Mouse (Mus musculus) neural tube, embryonic 13.5 days (tissue): Measurements from ENCODE around the gene Gm11034. TPM values are rescaled to one million over a fixed set of nuclear protein-coding genes. Genes with fewer than 3 reads are reported as not detected.

ENCODE experiments used
- ATAC-seq: fragments of 200-750 bp; cut with Nextera tagmentation; 2 replicates; pipeline ENCODE4 v1.8.0; 2017; ENCODE audit warnings: low read depth, mild to moderate bottlenecking, moderate TSS enrichment, moderate library complexity
- H3K27ac ChIP-seq: fragments of 300-500 bp; sonication (generic); replicated peaks from 2 replicates; pipeline ENCODE4 v1.5.1; 2015; ENCODE audit warnings: moderate library complexity, mild to moderate bottlenecking, inconsistent platforms
- H3K27me3 ChIP-seq: fragments of 300-500 bp; sonication (generic); 2 replicates; pipeline ENCODE4 v1.6.1; 2015; ENCODE audit warnings: mild to moderate bottlenecking, inconsistent platforms
- H3K36me3 ChIP-seq: fragments of 300-500 bp; sonication (generic); 2 replicates; pipeline ENCODE4 v1.6.1; 2015; ENCODE audit warnings: mild to moderate bottlenecking, inconsistent platforms
- H3K4me1 ChIP-seq: fragments of 300-500 bp; sonication (generic); replicated peaks from 2 replicates; pipeline ENCODE4 v1.6.1; 2015; ENCODE audit warnings: inconsistent platforms
- H3K4me2 ChIP-seq: fragments of 300-500 bp; sonication (generic); 2 replicates; pipeline ENCODE4 v1.6.1; 2015; ENCODE audit warnings: inconsistent platforms, mild to moderate bottlenecking, moderate library complexity
- H3K4me3 ChIP-seq: fragments of 300-500 bp; sonication (generic); 2 replicates; pipeline ENCODE4 v1.5.1; 2015; ENCODE audit warnings: mild to moderate bottlenecking, inconsistent platforms
- H3K9ac ChIP-seq: fragments of 300-500 bp; sonication (generic); 2 replicates; pipeline ENCODE4 v1.6.1; 2015; ENCODE audit warnings: moderate library complexity, mild to moderate bottlenecking, inconsistent platforms
- H3K9me3 ChIP-seq: fragments of 300-500 bp; sonication (generic); 2 replicates; pipeline ENCODE4 v1.6.1; 2016; ENCODE audit warnings: inconsistent platforms
- whole genome bisulfite sequencing: fragments of 180-500 bp; shearing (Covaris S2); methylation state at CpG from one replicate; pipeline ENCODE4 v1.1.7; 2015; 5-methylcytosine and 5-hydroxymethylcytosine counted together
- polyA plus RNA-seq: library from polyadenylated mRNA; unstranded; fragments of >200 nt; fragmentation: Nextera tagmentation; extraction: Ambion mirVana; gene quantifications from 2 replicates; pipeline ENCODE4 v1.2.1, GENCODE M21; 2015

Gene Gm11034
- polyA plus RNA-seq, result not detected in 2 replicates

DNA sequence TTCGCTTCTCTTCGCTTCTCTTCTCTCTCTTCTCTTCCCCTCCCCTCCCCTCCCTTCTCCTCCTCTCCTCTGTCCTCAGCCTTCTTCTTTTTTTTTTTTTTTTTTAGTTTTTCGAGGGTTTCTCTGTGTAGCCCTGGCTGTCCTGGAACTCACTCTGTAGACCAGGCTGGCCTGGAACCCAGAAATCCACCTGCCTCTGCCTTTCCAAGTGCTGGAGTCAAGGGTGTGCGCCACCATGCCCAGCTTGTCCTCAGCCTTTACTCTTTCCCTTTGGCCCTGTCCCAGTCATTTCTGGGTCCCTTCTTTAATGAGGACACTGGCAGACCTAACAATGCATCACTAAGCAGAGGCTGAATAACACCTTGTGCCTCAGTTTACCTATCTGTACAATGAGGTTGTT, at the start of gene Gm11034:
Gm11034 (minus strand) TSS at position 101 of the 400 bp plus-strand sequence.
- no peak within 1 kb of the TSS for H3K4me2 ChIP-seq
- no peak within 1 kb of the TSS for H3K4me3 ChIP-seq
- H3K9me3 ChIP-seq, result no peaks in the 10 kb centered on the region
- WGBS, result 77% methylated on average over 4 of the region's 4 CpGs
- H3K36me3 ChIP-seq, result no peaks in the 10 kb centered on the region
- no peak for ATAC-seq
- H3K9ac ChIP-seq, result no peak within 1 kb of the TSS
- H3K27me3 ChIP-seq, result peaks cover 36% of the 10 kb centered on the region
- H3K27ac ChIP-seq, result no peak within 1 kb of the TSS
- H3K4me1 ChIP-seq, result no peaks in the 10 kb centered on the region

DNA sequence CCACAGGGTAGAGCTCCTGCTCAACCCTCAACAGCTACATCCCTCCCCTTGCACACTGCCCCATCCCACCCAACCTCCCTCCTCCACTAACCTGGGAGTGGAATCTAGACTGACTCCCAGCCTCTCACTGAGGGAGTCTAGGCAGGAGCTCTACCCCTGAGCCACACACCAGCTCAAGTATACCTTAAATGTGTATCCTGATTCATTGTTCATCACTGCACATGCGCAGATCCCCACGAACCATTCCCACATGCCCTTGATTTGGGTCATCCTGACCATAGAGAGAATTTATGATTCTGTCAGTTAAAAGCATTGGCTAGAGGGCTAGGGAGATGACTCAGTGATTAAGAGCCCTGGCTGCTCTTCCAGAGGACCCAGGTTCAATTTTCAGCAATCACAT, 49.3 kb upstream of the Gm11034 start:
- H3K4me2 ChIP-seq, result no peak overlapping the region
- H3K27ac ChIP-seq, result no peak overlapping the region
- 76% methylated on average over 2 of the region's 2 CpGs for WGBS
- ATAC-seq, result no peak
- H3K27me3 ChIP-seq, result no peaks in the 10 kb centered on the region
- peaks cover 6% of the 10 kb centered on the region; the same call in 1 of the 2 replicates for H3K4me1 ChIP-seq
- H3K9me3 ChIP-seq, result no peaks in the 10 kb centered on the region
- no peak overlapping the region for H3K4me3 ChIP-seq
- no peaks in the 10 kb centered on the region for H3K36me3 ChIP-seq
- H3K9ac ChIP-seq, result no peak overlapping the region

DNA sequence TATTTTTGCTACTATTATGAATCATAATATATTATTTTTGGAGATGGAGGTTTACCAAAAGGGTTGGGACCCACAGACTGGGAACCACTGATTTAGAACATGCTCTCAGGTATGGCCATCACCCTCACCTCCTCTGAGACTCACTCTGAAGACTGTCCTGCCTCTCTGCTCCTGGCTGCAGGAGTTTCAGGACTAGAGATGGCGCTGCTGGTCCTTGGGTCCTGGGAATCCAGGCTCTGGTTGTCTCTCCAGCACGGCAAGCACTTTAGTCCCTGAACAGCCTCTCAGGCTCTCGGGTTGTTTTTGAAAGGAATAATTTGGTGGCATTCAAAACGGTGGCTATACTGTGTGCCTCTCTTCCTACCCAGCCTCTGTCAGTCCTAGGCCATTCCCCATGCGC, 48.4 kb upstream of the Gm11034 start:
- Histone ChIP-seq H3K4me3 (no peak overlapping the region), H3K4me2 (no peak overlapping the region), H3K9ac (no peak overlapping the region), H3K27ac (no peak overlapping the region), H3K4me1 (peaks cover 6% of the 10 kb centered on the region; the same call in 1 of the 2 replicates), H3K27me3 (no peaks in the 10 kb centered on the region), H3K36me3 (0 out of 2 replicates have a peak, but pooled peaks cover 4% of the 10 kb centered on the region), H3K9me3 (no peaks in the 10 kb centered on the region)
- 54% methylated on average over 5 of the region's 5 CpGs for WGBS
- no peak for ATAC-seq

DNA sequence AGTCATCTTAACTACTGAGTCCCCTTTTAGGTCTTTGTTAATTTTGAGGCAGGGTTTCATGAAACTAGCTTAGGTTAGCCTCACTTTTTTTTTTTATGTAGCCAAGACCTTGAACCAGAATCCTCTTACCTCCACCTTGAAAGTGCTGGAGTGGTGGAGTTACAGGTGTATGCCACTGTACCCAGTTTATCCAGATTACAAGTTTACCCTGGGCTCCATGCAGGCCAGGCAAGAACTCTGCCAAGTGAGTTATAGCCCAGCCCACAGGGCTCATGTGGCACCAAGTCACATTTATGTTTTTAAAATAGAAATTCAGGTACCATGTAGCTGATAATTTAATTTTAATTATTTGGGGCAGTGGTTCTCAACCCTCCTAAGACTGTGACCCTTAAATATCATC, 48.0 kb upstream of the Gm11034 start:
- H3K27ac ChIP-seq, result no peak overlapping the region
- H3K9ac ChIP-seq, result no peak overlapping the region
- peaks cover 6% of the 10 kb centered on the region; the same call in 1 of the 2 replicates for H3K4me1 ChIP-seq
- H3K4me2 ChIP-seq, result no peak overlapping the region
- no peak overlapping the region for H3K4me3 ChIP-seq
- peaks cover 7% of the 10 kb centered on the region; the same call in 1 of the 2 replicates for H3K36me3 ChIP-seq
- no peaks in the 10 kb centered on the region for H3K27me3 ChIP-seq
- H3K9me3 ChIP-seq, result no peaks in the 10 kb centered on the region
- ATAC-seq, result no peak

DNA sequence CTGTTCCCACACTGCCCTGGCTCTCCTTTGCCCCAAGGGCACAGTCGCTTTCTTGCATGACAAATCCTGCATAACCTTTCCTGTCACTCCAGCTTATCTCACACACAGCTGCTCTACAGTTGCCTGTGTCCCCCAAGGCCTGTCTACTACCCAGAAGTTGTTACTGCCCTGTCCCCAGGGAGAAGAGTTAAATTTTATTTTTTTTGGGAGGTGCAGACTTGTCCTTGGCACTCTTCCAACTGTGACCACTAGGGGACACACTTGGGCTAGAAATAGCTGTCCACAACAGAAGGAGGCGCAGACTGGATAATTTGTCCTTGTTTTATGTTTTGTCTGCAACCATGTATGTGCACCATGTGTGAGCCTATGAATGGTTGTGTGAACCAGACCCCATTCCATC, 47.6 kb upstream of the Gm11034 start:
- no peaks in the 10 kb centered on the region for H3K27me3 ChIP-seq
- H3K36me3 ChIP-seq, result peaks cover 8% of the 10 kb centered on the region
- peak; percentile 57; the same call in 1 of the 2 replicates for ATAC-seq
- no peak overlapping the region for H3K27ac ChIP-seq
- no peak overlapping the region for H3K4me3 ChIP-seq
- no peak overlapping the region for H3K4me2 ChIP-seq
- 25% methylated on average over 2 of the region's 2 CpGs for WGBS
- H3K4me1 ChIP-seq, result peaks cover 6% of the 10 kb centered on the region; the same call in 1 of the 2 replicates
- H3K9me3 ChIP-seq, result no peaks in the 10 kb centered on the region
- no peak overlapping the region for H3K9ac ChIP-seq

DNA sequence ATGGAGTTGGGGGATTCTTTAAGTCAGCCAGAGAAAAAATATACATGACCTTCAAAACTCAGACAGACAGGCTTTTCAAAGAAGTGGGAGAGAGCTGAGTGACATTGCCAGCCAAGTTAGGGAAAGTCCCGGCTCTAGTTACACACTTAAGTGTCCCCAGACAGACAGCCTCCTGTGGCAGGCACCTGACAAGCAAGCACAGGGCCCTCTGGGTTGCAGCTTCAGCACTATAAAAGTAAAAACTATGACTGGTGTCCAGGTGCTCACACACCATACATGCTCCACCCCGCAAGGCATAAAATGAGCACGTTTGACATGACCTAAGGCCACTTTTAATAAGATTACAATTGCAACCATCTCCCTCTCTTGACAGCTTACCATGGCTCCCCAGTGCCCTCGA, 47.1 kb upstream of the Gm11034 start:
- Histone ChIP-seq H3K4me1 (peaks cover 6% of the 10 kb centered on the region; the same call in 1 of the 2 replicates), H3K9me3 (no peaks in the 10 kb centered on the region), H3K4me2 (no peak overlapping the region), H3K9ac (no peak overlapping the region), H3K4me3 (no peak overlapping the region), H3K27ac (no peak overlapping the region), H3K36me3 (peaks cover 12% of the 10 kb centered on the region), H3K27me3 (no peaks in the 10 kb centered on the region)
- ATAC-seq, result 0 out of 2 replicates have a peak, but pooled peaks have one; percentile 19
- WGBS, result 55% methylated on average over 4 of the region's 4 CpGs

DNA sequence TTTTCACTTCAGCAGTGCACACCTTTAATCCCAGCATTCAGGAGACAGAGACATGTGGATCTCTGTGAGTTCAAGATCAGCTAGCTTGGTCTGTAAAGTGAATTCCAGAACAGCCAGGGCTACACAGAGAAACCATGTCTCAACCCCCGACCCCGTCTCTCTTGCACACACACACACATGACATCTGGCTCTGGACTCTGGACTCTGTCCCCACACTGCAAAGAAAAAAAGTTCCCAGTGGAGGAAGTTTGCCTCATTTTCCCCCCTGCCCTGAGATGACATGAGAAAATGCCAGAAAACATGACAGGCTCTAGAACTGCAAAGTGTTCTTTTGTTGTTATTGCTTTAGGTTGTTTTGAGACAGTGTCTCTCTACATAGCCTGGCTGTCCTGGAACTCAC, 46.4 kb upstream of the Gm11034 start:
- no peak overlapping the region for H3K27ac ChIP-seq
- no peak overlapping the region for H3K4me2 ChIP-seq
- no peak overlapping the region for H3K9ac ChIP-seq
- H3K4me3 ChIP-seq, result no peak overlapping the region
- H3K27me3 ChIP-seq, result no peaks in the 10 kb centered on the region
- peaks cover 6% of the 10 kb centered on the region; the same call in 1 of the 2 replicates for H3K4me1 ChIP-seq
- H3K36me3 ChIP-seq, result peaks cover 20% of the 10 kb centered on the region
- no peaks in the 10 kb centered on the region for H3K9me3 ChIP-seq
- no peak for ATAC-seq
- 66% methylated on average over 2 of the region's 2 CpGs for WGBS

DNA sequence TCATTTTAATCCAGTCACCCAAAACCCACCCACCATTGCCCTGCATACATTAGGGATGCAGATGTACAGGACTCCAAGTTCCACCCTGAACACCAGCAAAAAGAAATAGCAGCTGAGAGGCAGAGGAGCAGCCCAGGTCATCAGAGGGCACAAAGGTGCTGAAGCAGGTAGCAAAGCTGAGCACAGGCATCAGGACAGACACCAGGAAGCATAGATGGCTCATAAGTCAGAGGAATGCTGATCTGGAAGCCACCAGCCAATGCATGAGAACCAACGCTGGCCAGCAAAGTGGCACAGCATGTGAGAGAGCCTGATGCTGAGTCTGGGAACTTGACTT, 44.4 kb upstream of the Gm11034 start:
- Histone ChIP-seq H3K4me2 (no peak overlapping the region), H3K9ac (no peak overlapping the region), H3K9me3 (no peaks in the 10 kb centered on the region), H3K4me1 (peaks cover 6% of the 10 kb centered on the region; the same call in 1 of the 2 replicates), H3K4me3 (no peak overlapping the region), H3K27me3 (no peaks in the 10 kb centered on the region), H3K27ac (no peak overlapping the region), H3K36me3 (peaks cover 40% of the 10 kb centered on the region)
- no peak for ATAC-seq
- 82% methylated on average over 1 of the region's 1 CpGs for WGBS

DNA sequence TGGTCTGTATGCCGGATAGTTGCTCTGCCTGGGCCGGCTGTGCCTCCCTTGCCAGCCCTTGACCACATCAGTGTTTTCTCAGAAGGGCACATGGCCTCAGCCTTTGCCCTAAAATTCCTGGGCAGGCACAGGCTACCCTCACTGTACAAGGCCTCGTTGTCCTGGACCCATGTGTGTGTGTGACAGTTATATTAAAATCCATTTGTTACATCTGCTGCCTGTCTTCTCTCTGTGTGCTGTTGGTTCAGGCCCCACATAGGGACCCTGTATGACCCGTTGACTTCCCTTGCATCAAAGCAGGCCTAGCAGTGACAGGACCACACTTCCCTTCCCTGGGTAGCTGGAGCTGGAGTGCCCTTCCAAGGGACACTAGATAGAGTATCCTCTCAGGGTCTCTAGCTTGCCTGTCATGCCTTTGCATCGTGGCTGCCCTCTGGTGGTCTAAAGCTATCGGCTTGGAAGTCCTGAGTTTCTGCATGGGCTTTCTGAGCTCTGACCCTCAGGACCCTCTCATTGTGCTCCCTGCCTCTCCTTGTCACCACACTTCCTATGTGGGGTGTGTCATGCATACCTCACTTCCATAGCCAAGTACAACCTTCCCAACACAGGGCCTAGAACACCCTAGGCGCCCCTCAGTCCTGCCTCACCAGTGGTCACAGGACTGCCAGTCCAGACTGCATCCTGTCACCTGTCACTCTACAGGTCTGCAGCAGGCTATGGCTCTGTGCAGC, 43.9 kb upstream of the Gm11034 start:
- Histone ChIP-seq H3K36me3 (peaks cover 45% of the 10 kb centered on the region), H3K4me1 (peaks cover 6% of the 10 kb centered on the region; the same call in 1 of the 2 replicates), H3K4me3 (no peak overlapping the region), H3K27me3 (no peaks in the 10 kb centered on the region), H3K27ac (no peak overlapping the region), H3K9me3 (no peaks in the 10 kb centered on the region), H3K9ac (no peak overlapping the region), H3K4me2 (no peak overlapping the region)
- WGBS, result 57% methylated on average over 7 of the region's 7 CpGs
- no peak for ATAC-seq

DNA sequence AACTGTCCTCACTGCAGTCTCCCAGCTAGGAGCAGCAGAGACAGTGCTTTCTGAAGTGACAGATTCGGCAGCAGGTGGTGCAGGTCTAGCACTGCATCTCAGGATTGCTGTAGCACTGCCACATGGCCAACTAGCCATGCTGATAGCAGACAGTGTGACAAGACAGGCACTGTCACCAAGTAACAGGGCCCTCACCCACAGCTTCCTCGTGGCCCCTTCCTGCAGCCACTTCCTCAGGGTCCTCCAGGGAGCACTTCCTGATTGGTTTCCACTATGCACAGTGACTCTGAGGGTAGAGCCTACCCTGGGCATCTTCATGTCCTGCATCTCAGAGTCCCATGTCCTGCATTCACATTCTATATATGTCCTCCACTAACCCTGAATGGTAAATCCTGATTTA, 31.2 kb upstream of the Gm11034 start:
- Histone ChIP-seq H3K9me3 (no peaks in the 10 kb centered on the region), H3K4me1 (peaks cover 23% of the 10 kb centered on the region), H3K4me2 (no peak overlapping the region), H3K9ac (no peak overlapping the region), H3K36me3 (peaks cover 58% of the 10 kb centered on the region), H3K27ac (no peak overlapping the region), H3K27me3 (no peaks in the 10 kb centered on the region), H3K4me3 (no peak overlapping the region)
- no peak for ATAC-seq
- WGBS, result 75% methylated on average over 2 of the region's 2 CpGs

DNA sequence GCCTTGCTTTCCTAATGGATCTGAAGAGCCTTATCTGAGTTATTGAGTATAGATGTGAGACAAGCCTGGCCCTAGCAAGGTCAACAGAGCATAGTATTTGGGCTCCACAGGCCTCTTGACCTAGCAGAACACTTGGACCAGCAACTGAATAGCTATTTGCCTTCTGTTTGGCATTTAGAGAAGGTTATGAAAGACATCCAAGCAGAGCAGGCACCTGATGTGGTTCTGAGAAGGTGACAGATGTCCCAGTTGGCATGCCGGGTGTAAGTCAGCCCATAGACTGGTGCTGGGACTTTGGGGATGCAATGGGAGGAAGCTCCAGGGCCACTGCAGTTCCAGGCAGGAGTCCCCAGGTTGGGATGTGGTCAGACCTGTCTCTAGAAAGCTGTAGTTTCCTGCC, 28.8 kb upstream of the Gm11034 start:
- Histone ChIP-seq H3K9ac (no peak overlapping the region), H3K27me3 (no peaks in the 10 kb centered on the region), H3K27ac (no peak overlapping the region), H3K9me3 (no peaks in the 10 kb centered on the region), H3K4me1 (peaks cover 23% of the 10 kb centered on the region), H3K4me3 (no peak overlapping the region), H3K4me2 (no peak overlapping the region), H3K36me3 (peaks cover 44% of the 10 kb centered on the region)
- no peak for ATAC-seq
- 97% methylated on average over 1 of the region's 1 CpGs for WGBS

DNA sequence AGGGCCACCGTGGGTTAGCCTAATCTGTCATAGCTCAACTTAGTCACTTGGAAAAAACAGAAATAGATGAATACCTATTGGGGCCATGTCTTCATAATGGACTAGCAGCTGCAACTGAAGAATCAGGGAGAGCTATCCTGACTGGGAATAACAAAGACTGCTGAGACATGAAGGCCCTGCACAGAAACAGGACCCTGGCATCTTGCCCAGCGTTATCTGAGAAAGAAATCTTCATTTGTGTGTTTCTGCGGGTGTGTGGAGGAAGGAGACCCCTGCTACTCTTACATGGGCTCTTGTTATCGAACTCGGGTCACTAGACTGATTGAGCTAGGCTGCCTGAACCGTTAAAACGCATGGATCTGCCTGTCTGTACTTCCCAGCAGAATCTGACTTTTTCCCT, 27.5 kb upstream of the Gm11034 start:
- Histone ChIP-seq H3K9me3 (no peaks in the 10 kb centered on the region), H3K4me3 (peak overlapping the region; percentile 65), H3K36me3 (peaks cover 31% of the 10 kb centered on the region), H3K27ac (peak overlapping the region; percentile 95), H3K27me3 (no peaks in the 10 kb centered on the region), H3K9ac (peak overlapping the region; percentile 75), H3K4me2 (peak overlapping the region; percentile 89), H3K4me1 (peaks cover 23% of the 10 kb centered on the region)
- ATAC-seq, result no peak
- 55% methylated on average over 7 of the region's 7 CpGs for WGBS

DNA sequence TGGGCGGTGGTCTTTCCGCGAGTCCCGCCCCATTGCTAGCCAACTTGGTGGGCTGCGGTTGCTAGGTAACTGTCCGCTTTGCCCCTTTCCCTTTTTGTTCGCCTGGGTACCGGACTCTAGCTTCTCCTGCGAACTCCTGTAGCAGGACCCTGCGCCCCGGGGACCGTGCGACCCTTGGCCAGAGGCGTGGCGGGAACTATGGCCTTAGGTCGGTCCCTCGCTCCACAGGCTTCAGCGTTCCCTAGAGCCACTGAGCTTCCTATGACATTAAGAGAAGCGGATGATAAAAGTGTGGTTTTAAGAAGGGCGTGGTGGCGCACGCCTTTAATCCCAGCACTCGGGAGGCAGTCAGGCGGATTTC, 26.9 kb upstream of the Gm11034 start:
- Histone ChIP-seq H3K27ac (peak overlapping the region; percentile 95), H3K9me3 (no peaks in the 10 kb centered on the region), H3K27me3 (no peaks in the 10 kb centered on the region), H3K9ac (peak overlapping the region; percentile 75), H3K4me2 (peak overlapping the region; percentile 89), H3K4me3 (peak overlapping the region; percentile 65), H3K4me1 (peaks cover 23% of the 10 kb centered on the region), H3K36me3 (peaks cover 26% of the 10 kb centered on the region; the same call in 1 of the 2 replicates)
- under 1% methylated on average over 24 of the region's 24 CpGs for WGBS
- ATAC-seq, result no peak; the same call in 1 of the 2 replicates
